Mouse (Mus musculus) lung, embryonic 16.5 days (tissue): ENCODE measurements at regions not wholly inside any gene's neighbourhood (a gene's known extent, or its start where the extent isn't known, plus 50 kb on each side); places are given as distances from the start of the nearest gene placed in this dataset.

ENCODE experiments used
- ATAC-seq: fragments of 200-750 bp; cut with Nextera tagmentation; 2 replicates; pipeline ENCODE4 v1.8.0; 2017; ENCODE audit warnings: low read depth, mild to moderate bottlenecking, moderate library complexity
- H3K27ac ChIP-seq: fragments of 300-500 bp; sonication (generic); 2 replicates; pipeline ENCODE4 v1.5.1; 2014; ENCODE audit warnings: mild to moderate bottlenecking, control low read depth, low read length
- H3K27me3 ChIP-seq: fragments of 300-500 bp; sonication (generic); 2 replicates; pipeline ENCODE4 v1.6.1; 2014; ENCODE audit warnings: low read depth, low read length, mixed read lengths; ENCODE audit not compliant: control insufficient read depth, insufficient read depth
- H3K36me3 ChIP-seq: fragments of 300-500 bp; sonication (generic); 2 replicates; pipeline ENCODE4 v1.6.1; 2014; ENCODE audit warnings: low read length; ENCODE audit not compliant: control insufficient read depth, insufficient read depth
- H3K4me1 ChIP-seq: fragments of 300-500 bp; sonication (generic); replicated peaks from 2 replicates; pipeline ENCODE4 v1.6.1; 2014; ENCODE audit warnings: low read length, mixed read lengths; ENCODE audit not compliant: control insufficient read depth, insufficient read depth
- H3K4me2 ChIP-seq: fragments of 300-500 bp; sonication (generic); 2 replicates; pipeline ENCODE4 v1.6.1; 2014; ENCODE audit warnings: low read depth, low read length, control low read depth
- H3K4me3 ChIP-seq: fragments of 300-500 bp; sonication (generic); 2 replicates; pipeline ENCODE4 v1.5.1; 2014; ENCODE audit warnings: mild to moderate bottlenecking, low read length, control low read depth
- H3K9ac ChIP-seq: fragments of 300-500 bp; sonication (generic); 2 replicates; pipeline ENCODE4 v1.6.1; 2014; ENCODE audit warnings: low read length, control low read depth
- H3K9me3 ChIP-seq: fragments of 300-500 bp; sonication (generic); 2 replicates; pipeline ENCODE4 v1.6.1; 2016; ENCODE audit warnings: low read length; ENCODE audit not compliant: control insufficient read depth
- WGBS: fragments of 180-500 bp; shearing (Covaris S2); extraction: QIAGEN DNeasy Blood & Tissue Kit; methylation state at CpG from one replicate; pipeline ENCODE4 v1.1.7; 2014; 5-methylcytosine and 5-hydroxymethylcytosine counted together

GRCm38 (mm10) chr11:71594250-71594847 is 155.4 kb upstream of the Wscd1 start:
- WGBS = 59% methylated on average over 6 of the region's 6 CpGs

GRCm38 (mm10) chr11:71597709-71598108 is 152.0 kb upstream of the Wscd1 start:
- no peaks in the 10 kb centered on the region for H3K36me3 ChIP-seq
- H3K27ac ChIP-seq = no peak overlapping the region
- no peak for ATAC-seq
- H3K9me3 ChIP-seq = no peaks in the 10 kb centered on the region
- H3K4me1 ChIP-seq = no peaks in the 10 kb centered on the region
- no peak overlapping the region for H3K9ac ChIP-seq
- 85% methylated on average over 1 of the region's 1 CpGs for WGBS
- H3K27me3 ChIP-seq = no peaks in the 10 kb centered on the region
- no peak overlapping the region for H3K4me3 ChIP-seq
- H3K4me2 ChIP-seq = no peak overlapping the region

More at GRCm38 (mm10) chr11:71594250-71594847, 155.4 kb upstream of the Wscd1 start:
- Histone ChIP-seq H3K9ac (no peak overlapping the region), H3K27me3 (no peaks in the 10 kb centered on the region), H3K36me3 (no peaks in the 10 kb centered on the region), H3K4me3 (no peak overlapping the region), H3K9me3 (no peaks in the 10 kb centered on the region), H3K4me2 (no peak overlapping the region), H3K4me1 (no peaks in the 10 kb centered on the region), H3K27ac (no peak overlapping the region)
- peak; percentile 71 for ATAC-seq

- H3K27ac ChIP-seq = no peak overlapping the region
- H3K9ac ChIP-seq = no peak overlapping the region
- no peaks in the 10 kb centered on the region for H3K36me3 ChIP-seq
- no peak overlapping the region for H3K4me3 ChIP-seq
- no peak overlapping the region for H3K4me2 ChIP-seq
- no peak for ATAC-seq
- no peaks in the 10 kb centered on the region for H3K27me3 ChIP-seq
- no peaks in the 10 kb centered on the region for H3K9me3 ChIP-seq
- 86% methylated on average over 9 of the region's 9 CpGs for WGBS
- no peaks in the 10 kb centered on the region for H3K4me1 ChIP-seq
These were observed 138.9 kb upstream of the Wscd1 start for GRCm38 (mm10) chr11:71610782-71611181.

DNA sequence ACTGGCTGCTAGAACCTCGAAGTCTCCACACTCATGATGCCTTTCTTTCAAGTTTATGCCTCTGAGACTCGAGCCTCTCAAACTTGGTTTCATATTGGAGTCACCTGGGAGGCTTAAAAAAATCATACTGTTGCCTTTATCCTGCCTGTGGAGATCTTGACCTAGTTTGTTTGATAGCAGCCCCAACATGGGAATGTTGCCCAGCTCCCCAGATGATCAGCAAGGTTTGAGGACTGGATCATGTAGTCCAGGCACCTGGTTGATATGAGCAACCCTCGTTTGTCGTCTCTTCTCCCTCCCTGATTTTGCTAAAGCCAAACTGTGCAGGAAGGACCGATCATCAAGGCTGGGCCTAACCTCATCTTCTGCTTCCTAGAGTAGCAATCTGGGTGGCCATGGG is 134.2 kb upstream of the Wscd1 start:
- Histone ChIP-seq H3K36me3 (no peaks in the 10 kb centered on the region), H3K4me2 (no peak overlapping the region), H3K27ac (no peak overlapping the region), H3K27me3 (no peaks in the 10 kb centered on the region), H3K9me3 (no peaks in the 10 kb centered on the region), H3K9ac (no peak overlapping the region), H3K4me3 (no peak overlapping the region), H3K4me1 (no peaks in the 10 kb centered on the region)
- 69% methylated on average over 5 of the region's 5 CpGs for WGBS
- ATAC-seq = no peak

DNA sequence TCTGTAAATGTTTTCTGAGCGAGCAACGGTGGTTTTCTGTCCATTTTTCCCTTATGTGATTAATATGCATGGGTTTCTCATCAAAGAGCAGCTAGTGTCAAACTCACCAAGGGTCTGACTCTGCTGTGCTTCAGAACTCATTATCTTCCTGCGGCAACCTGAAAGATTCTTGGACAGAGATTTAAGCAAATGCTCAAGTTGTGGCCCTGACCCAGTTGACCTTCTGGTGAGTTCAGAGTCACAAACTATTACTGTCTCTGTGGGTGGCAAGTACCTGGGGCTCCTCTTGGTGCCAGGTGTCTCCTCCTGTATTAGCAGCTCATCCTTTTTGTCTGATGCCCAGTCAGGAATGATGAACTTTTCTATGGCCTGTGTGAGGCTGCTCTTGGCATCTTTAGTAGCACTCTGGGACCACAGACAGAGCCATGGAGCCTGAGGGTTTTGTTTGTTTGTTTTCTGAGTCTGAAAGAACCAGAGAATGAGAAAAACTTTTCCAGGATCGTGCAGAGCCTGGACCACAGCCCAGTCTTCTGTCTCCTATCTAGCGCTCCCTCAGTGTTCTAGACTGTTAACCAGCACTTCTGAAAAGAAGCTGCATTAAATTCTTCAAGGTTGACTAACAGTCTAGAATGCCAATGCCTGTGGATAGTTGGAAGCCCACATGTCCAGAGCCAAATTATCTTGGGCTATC is 124.1 kb upstream of the Wscd1 start:
- Histone ChIP-seq H3K9ac (no peak overlapping the region), H3K9me3 (no peaks in the 10 kb centered on the region), H3K4me1 (no peaks in the 10 kb centered on the region), H3K27me3 (no peaks in the 10 kb centered on the region), H3K36me3 (no peaks in the 10 kb centered on the region), H3K27ac (no peak overlapping the region), H3K4me2 (no peak overlapping the region), H3K4me3 (no peak overlapping the region)
- WGBS = 62% methylated on average over 5 of the region's 5 CpGs
- ATAC-seq = no peak

DNA sequence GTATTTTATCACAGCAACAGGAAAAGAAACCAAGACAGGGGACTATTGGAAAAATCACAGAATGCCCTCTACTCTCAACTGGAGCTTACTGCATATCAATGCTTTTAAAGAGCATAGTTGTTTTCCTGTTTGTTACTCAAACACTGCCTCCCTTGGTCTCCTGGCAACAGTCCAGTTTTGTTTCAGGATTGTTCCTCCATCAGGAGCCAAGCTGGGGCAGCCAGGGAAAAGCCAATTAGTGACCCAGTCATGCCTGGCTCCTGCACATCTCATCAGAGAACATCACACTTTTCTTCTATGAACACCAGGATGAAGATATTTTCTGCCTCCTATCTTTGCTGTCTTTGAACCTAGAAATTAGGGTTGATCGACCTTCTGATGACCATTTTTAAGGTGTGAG is 113.6 kb upstream of the Wscd1 start:
- no peak overlapping the region for H3K27ac ChIP-seq
- H3K9ac ChIP-seq = no peak overlapping the region
- 44% methylated on average over 1 of the region's 1 CpGs for WGBS
- no peaks in the 10 kb centered on the region for H3K9me3 ChIP-seq
- H3K4me2 ChIP-seq = no peak overlapping the region
- no peaks in the 10 kb centered on the region for H3K4me1 ChIP-seq
- H3K36me3 ChIP-seq = no peaks in the 10 kb centered on the region
- ATAC-seq = no peak
- no peaks in the 10 kb centered on the region for H3K27me3 ChIP-seq
- no peak overlapping the region for H3K4me3 ChIP-seq

DNA sequence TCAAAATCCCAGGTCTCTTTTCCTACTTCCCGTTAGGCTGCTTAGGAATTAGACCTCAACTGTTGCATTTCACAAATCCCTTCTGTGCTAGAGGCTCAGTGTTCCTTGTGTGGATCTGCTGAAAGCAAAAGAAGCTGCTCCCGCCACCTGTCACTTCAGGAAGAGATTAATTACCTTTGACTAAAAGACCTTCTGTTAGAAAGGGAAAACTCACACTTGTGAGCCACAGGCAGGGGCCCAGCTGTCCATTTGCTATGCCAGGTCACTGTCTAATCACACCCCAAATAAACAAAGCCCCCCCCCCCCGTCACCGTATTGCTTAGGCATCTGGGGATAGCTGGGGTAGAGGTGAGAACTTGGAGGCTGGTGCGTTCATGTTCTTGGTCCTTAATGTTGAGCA is 112.9 kb upstream of the Wscd1 start:
- no peak overlapping the region for H3K4me3 ChIP-seq
- H3K9ac ChIP-seq = no peak overlapping the region
- WGBS = 12% methylated on average over 5 of the region's 5 CpGs
- no peaks in the 10 kb centered on the region for H3K4me1 ChIP-seq
- no peak overlapping the region for H3K27ac ChIP-seq
- no peaks in the 10 kb centered on the region for H3K9me3 ChIP-seq
- no peak for ATAC-seq
- no peaks in the 10 kb centered on the region for H3K36me3 ChIP-seq
- H3K27me3 ChIP-seq = no peaks in the 10 kb centered on the region
- H3K4me2 ChIP-seq = no peak overlapping the region

DNA sequence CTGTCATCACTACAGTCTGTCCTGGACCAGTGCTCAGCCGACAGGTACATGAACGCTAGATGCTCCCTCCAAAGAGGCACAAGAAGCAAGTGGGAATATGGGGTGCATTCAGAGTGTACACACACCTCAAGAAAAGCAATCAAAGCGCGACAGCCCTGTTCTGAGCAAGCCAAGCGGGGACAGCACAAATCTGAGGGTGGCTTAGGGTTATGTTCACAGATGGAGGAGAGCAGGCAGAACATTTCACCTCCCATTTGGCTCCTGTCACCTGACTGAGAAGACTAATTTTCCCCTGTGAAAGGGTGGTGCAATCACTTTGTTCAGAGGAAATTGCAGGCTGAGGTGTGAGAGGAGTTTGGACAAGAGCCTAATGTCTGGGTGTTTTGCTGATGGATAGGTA is 106.8 kb upstream of the Wscd1 start:
- ATAC-seq = no peak
- no peak overlapping the region for H3K27ac ChIP-seq
- H3K36me3 ChIP-seq = no peaks in the 10 kb centered on the region
- no peaks in the 10 kb centered on the region for H3K27me3 ChIP-seq
- no peaks in the 10 kb centered on the region for H3K9me3 ChIP-seq
- H3K9ac ChIP-seq = no peak overlapping the region
- H3K4me2 ChIP-seq = no peak overlapping the region
- WGBS = 72% methylated on average over 5 of the region's 5 CpGs
- no peak overlapping the region for H3K4me3 ChIP-seq
- no peaks in the 10 kb centered on the region for H3K4me1 ChIP-seq

- no peak for ATAC-seq
- Histone ChIP-seq H3K4me1 (no peaks in the 10 kb centered on the region), H3K36me3 (no peaks in the 10 kb centered on the region), H3K27ac (no peak overlapping the region), H3K4me2 (no peak overlapping the region), H3K9me3 (no peaks in the 10 kb centered on the region), H3K9ac (no peak overlapping the region), H3K4me3 (no peak overlapping the region), H3K27me3 (no peaks in the 10 kb centered on the region)
- 80% methylated on average over 5 of the region's 5 CpGs for WGBS
These were observed 97.9 kb upstream of the Wscd1 start for GRCm38 (mm10) chr11:71651756-71652380.
